Mouse (Mus musculus) brown adipose tissue, adult 24 weeks (tissue): ENCODE data around the gene Gm10401. TPM values are rescaled to one million over a fixed set of nuclear protein-coding genes. Genes with fewer than 3 reads are reported as not detected.

Experiments
- H3K27ac ChIP-seq: fragments of 200-500 bp; replicated peaks from 2 replicates; pipeline ENCODE4 v1.5.1; 2012; ENCODE audit warnings: low read depth, mild to moderate bottlenecking, low read length
- H3K4me1 ChIP-seq: fragments of 200-500 bp; 2 replicates; pipeline ENCODE4 v1.6.1; 2012; ENCODE audit warnings: low read length, mixed read lengths; ENCODE audit not compliant: control insufficient read depth, insufficient read depth, insufficient read length
- H3K4me3 ChIP-seq: fragments of 200-500 bp; 2 replicates; pipeline ENCODE4 v1.5.1; 2012; ENCODE audit warnings: low read depth, mild to moderate bottlenecking, low read length, moderate library complexity; ENCODE audit not compliant: insufficient read depth
- polyA plus RNA-seq: library from polyadenylated mRNA; stranded (reverse); fragments of >200 nt; gene quantifications from 2 replicates; pipeline ENCODE4 v1.2.4, GENCODE M21; 2012; ENCODE audit not compliant: missing spikeins, insufficient read depth, insufficient read length

Gm10401 gene
- polyA plus RNA-seq, 1 experiment, result not detected

- no peak overlapping the region for H3K27ac ChIP-seq
- H3K4me3 ChIP-seq, result no peak overlapping the region
- peaks cover 11% of the 10 kb centered on the region for H3K4me1 ChIP-seq
These were observed 29.2 kb downstream of the Gm10401 start for GRCm38 (mm10) chr5:115068671-115069421.

GRCm38 (mm10) chr5:115066245-115066644 is 31.9 kb downstream of the Gm10401 start:
- Histone ChIP-seq H3K4me1 (peaks cover 7% of the 10 kb centered on the region; the same call in 1 of the 2 replicates), H3K4me3 (no peak overlapping the region), H3K27ac (no peak overlapping the region)

- no peak overlapping the region for H3K27ac ChIP-seq
- no peak overlapping the region for H3K4me3 ChIP-seq
- peaks cover 10% of the 10 kb centered on the region; the same call in 1 of the 2 replicates for H3K4me1 ChIP-seq
These were observed 34.7 kb downstream of the Gm10401 start for GRCm38 (mm10) chr5:115063391-115063790.

GRCm38 (mm10) chr5:115062566-115062965 is 35.5 kb downstream of the Gm10401 start:
- no peak overlapping the region for H3K4me3 ChIP-seq
- H3K27ac ChIP-seq, result no peak overlapping the region
- peaks cover 10% of the 10 kb centered on the region; the same call in 1 of the 2 replicates for H3K4me1 ChIP-seq

- Histone ChIP-seq H3K27ac (no peak overlapping the region), H3K4me3 (no peak overlapping the region), H3K4me1 (peaks cover 8% of the 10 kb centered on the region; the same call in 1 of the 2 replicates)
These were observed 37.1 kb downstream of the Gm10401 start for GRCm38 (mm10) chr5:115060977-115061376.

- Histone ChIP-seq H3K4me3 (no peak overlapping the region), H3K4me1 (peaks cover 8% of the 10 kb centered on the region; the same call in 1 of the 2 replicates), H3K27ac (no peak overlapping the region)
These were observed 37.9 kb downstream of the Gm10401 start for GRCm38 (mm10) chr5:115060067-115060695.

- Histone ChIP-seq H3K4me3 (no peak overlapping the region), H3K4me1 (peaks cover 8% of the 10 kb centered on the region; the same call in 1 of the 2 replicates), H3K27ac (no peak overlapping the region)
These were observed 39.4 kb downstream of the Gm10401 start for GRCm38 (mm10) chr5:115058584-115059297.

- H3K27ac ChIP-seq, result no peak overlapping the region
- H3K4me1 ChIP-seq, result peaks cover 8% of the 10 kb centered on the region; the same call in 1 of the 2 replicates
- H3K4me3 ChIP-seq, result no peak overlapping the region
These were observed 40.9 kb downstream of the Gm10401 start for GRCm38 (mm10) chr5:115057153-115057552.

- H3K27ac ChIP-seq, result no peak overlapping the region
- no peak overlapping the region for H3K4me3 ChIP-seq
- H3K4me1 ChIP-seq, result peaks cover 8% of the 10 kb centered on the region
These were observed 42.7 kb downstream of the Gm10401 start for GRCm38 (mm10) chr5:115055418-115055817.

- Histone ChIP-seq H3K27ac (no peak overlapping the region), H3K4me1 (peaks cover 2% of the 10 kb centered on the region), H3K4me3 (no peak overlapping the region)
These were observed 44.2 kb downstream of the Gm10401 start for GRCm38 (mm10) chr5:115053791-115054396.

- H3K4me1 ChIP-seq, result peaks cover 2% of the 10 kb centered on the region
- no peak overlapping the region for H3K27ac ChIP-seq
- no peak overlapping the region for H3K4me3 ChIP-seq
These were observed 45.5 kb downstream of the Gm10401 start for GRCm38 (mm10) chr5:115052546-115052945.

GRCm38 (mm10) chr5:115050776-115051175 is 47.3 kb downstream of the Gm10401 start:
- Histone ChIP-seq H3K27ac (no peak overlapping the region), H3K4me1 (peaks cover 2% of the 10 kb centered on the region)

GRCm38 (mm10) chr5:115049692-115050091 is 48.4 kb downstream of the Gm10401 start:
- H3K4me1 ChIP-seq, result peaks cover 6% of the 10 kb centered on the region

More at GRCm38 (mm10) chr5:115050776-115051175, 47.3 kb downstream of the Gm10401 start:
- no peak overlapping the region for H3K4me3 ChIP-seq

More at GRCm38 (mm10) chr5:115049692-115050091, 48.4 kb downstream of the Gm10401 start:
- Histone ChIP-seq H3K27ac (no peak overlapping the region), H3K4me3 (no peak overlapping the region)
